Mouse (Mus musculus): ENCODE measurements around the gene Ints13. TPM values are rescaled to one million over a fixed set of nuclear protein-coding genes. Genes with fewer than 3 reads are reported as not detected.
A peak's percentile ranks its signal among the peaks of the same experiment; 100 is the strongest.

Gene Ints13
- polyA plus RNA-seq (2015; fragmentation: Nextera tagmentation; extraction: Ambion mirVana) = 39.4 and 54.8 TPM in 2 replicates

GRCm38 (mm10) chr6:146577310-146578109, at the start of gene Ints13:
Gene Ints13 (minus strand): TSS chr6:146577835.
- Histone ChIP-seq H3K27me3 (no peaks in the 10 kb centered on the region), H3K9ac (peak within 1 kb of the TSS; percentile 99), H3K4me2 (peak within 1 kb of the TSS; percentile 72), H3K4me1 (replicated peaks) (peaks cover 47% of the 10 kb centered on the region), H3K27ac (peak within 1 kb of the TSS; percentile 96), H3K4me3 (replicated peaks) (peak within 1 kb of the TSS; percentile 99), H3K9me3 (replicated peaks) (no peaks in the 10 kb centered on the region), H3K36me3 (peaks cover 4% of the 10 kb centered on the region; the same call in 1 of the 2 replicates)
- ATAC-seq (ENCODE audit: low read depth) = peak; percentile 93
- under 1% methylated on average over 77 of the region's 77 CpGs for WGBS (ENCODE audit: insufficient replicate concordance)
- peak; percentile 96 for DNase-seq

- Histone ChIP-seq H3K4me2 (no peak overlapping the region), H3K27ac (peak overlapping the region; percentile 48; the same call in 1 of the 2 replicates), H3K4me1 (replicated peaks) (peaks cover 39% of the 10 kb centered on the region), H3K27me3 (no peaks in the 10 kb centered on the region), H3K4me3 (replicated peaks) (no peak overlapping the region), H3K36me3 (peaks cover 92% of the 10 kb centered on the region), H3K9ac (no peak overlapping the region), H3K9me3 (replicated peaks) (no peaks in the 10 kb centered on the region)
- ATAC-seq (ENCODE audit: low read depth) (no peak), DNase-seq (no peak)
- 86% methylated on average over 2 of the region's 2 CpGs for WGBS (ENCODE audit: insufficient replicate concordance)
Measured at GRCm38 (mm10) chr6:146616670-146617069, 39.0 kb upstream of the Ints13 start.

GRCm38 (mm10) chr6:146615891-146616290, 38.3 kb upstream of the Ints13 start:
- Histone ChIP-seq H3K4me2 (no peak overlapping the region), H3K27ac (no peak overlapping the region), H3K9ac (no peak overlapping the region), H3K27me3 (no peaks in the 10 kb centered on the region), H3K4me1 (replicated peaks) (peaks cover 44% of the 10 kb centered on the region), H3K36me3 (peaks cover 84% of the 10 kb centered on the region), H3K4me3 (replicated peaks) (no peak overlapping the region), H3K9me3 (replicated peaks) (no peaks in the 10 kb centered on the region)
- ATAC-seq (ENCODE audit: low read depth) (no peak), DNase-seq (no peak)
- WGBS (ENCODE audit: insufficient replicate concordance) = 91% methylated on average over 8 of the region's 8 CpGs

- Histone ChIP-seq H3K27ac (peak overlapping the region; percentile 99), H3K4me2 (peak overlapping the region; percentile 49), H3K4me3 (replicated peaks) (no peak overlapping the region), H3K9me3 (replicated peaks) (no peaks in the 10 kb centered on the region), H3K9ac (peak overlapping the region; percentile 50; the same call in 1 of the 2 replicates), H3K4me1 (replicated peaks) (peaks cover 58% of the 10 kb centered on the region), H3K36me3 (peaks cover 84% of the 10 kb centered on the region), H3K27me3 (no peaks in the 10 kb centered on the region)
- 53% methylated on average over 5 of the region's 5 CpGs for WGBS (ENCODE audit: insufficient replicate concordance)
- peak; percentile 76 for ATAC-seq (ENCODE audit: low read depth)
- DNase-seq = no peak
Measured at GRCm38 (mm10) chr6:146614541-146614940, 36.9 kb upstream of the Ints13 start.

GRCm38 (mm10) chr6:146613907-146614306, 36.3 kb upstream of the Ints13 start:
- Histone ChIP-seq H3K9me3 (replicated peaks) (no peaks in the 10 kb centered on the region), H3K4me1 (replicated peaks) (peaks cover 64% of the 10 kb centered on the region), H3K27me3 (no peaks in the 10 kb centered on the region), H3K9ac (peak overlapping the region; percentile 44; the same call in 1 of the 2 replicates), H3K27ac (peak overlapping the region; percentile 99), H3K4me2 (peak overlapping the region; percentile 49), H3K4me3 (replicated peaks) (no peak overlapping the region), H3K36me3 (peaks cover 86% of the 10 kb centered on the region)
- DNase-seq (no peak), ATAC-seq (ENCODE audit: low read depth) (no peak)
- 88% methylated on average over 5 of the region's 5 CpGs for WGBS (ENCODE audit: insufficient replicate concordance)

GRCm38 (mm10) chr6:146612736-146613135, 35.1 kb upstream of the Ints13 start:
- WGBS (ENCODE audit: insufficient replicate concordance) = 86% methylated on average over 5 of the region's 5 CpGs
- Histone ChIP-seq H3K27me3 (no peaks in the 10 kb centered on the region), H3K4me1 (replicated peaks) (peaks cover 65% of the 10 kb centered on the region), H3K36me3 (peaks cover 86% of the 10 kb centered on the region), H3K9me3 (replicated peaks) (no peaks in the 10 kb centered on the region), H3K4me3 (replicated peaks) (no peak overlapping the region), H3K4me2 (peak overlapping the region; percentile 67; the same call in 1 of the 2 replicates), H3K27ac (peak overlapping the region; percentile 99), H3K9ac (peak overlapping the region; percentile 70; the same call in 1 of the 2 replicates)
- DNase-seq = no peak
- ATAC-seq (ENCODE audit: low read depth) = no peak

GRCm38 (mm10) chr6:146611897-146612296, 34.3 kb upstream of the Ints13 start:
- peak overlapping the region; percentile 99 for H3K27ac ChIP-seq
- ATAC-seq (ENCODE audit: low read depth) = peak; percentile 85

GRCm38 (mm10) chr6:146611385-146611784, 33.8 kb upstream of the Ints13 start:
- peak overlapping the region; percentile 70 for H3K9ac ChIP-seq
- peak overlapping the region; percentile 67 for H3K4me2 ChIP-seq
- H3K27me3 ChIP-seq = no peaks in the 10 kb centered on the region
- peak; percentile 69 for DNase-seq
- peaks cover 86% of the 10 kb centered on the region for H3K36me3 ChIP-seq
- peak overlapping the region; percentile 32 for H3K4me3 ChIP-seq (replicated peaks)
- WGBS (ENCODE audit: insufficient replicate concordance) = 24% methylated on average over 6 of the region's 6 CpGs
- no peaks in the 10 kb centered on the region for H3K9me3 ChIP-seq (replicated peaks)
- H3K27ac ChIP-seq = peak overlapping the region; percentile 99
- ATAC-seq (ENCODE audit: low read depth) = peak; percentile 90
- H3K4me1 ChIP-seq (replicated peaks) = peaks cover 65% of the 10 kb centered on the region

More at GRCm38 (mm10) chr6:146611897-146612296, 34.3 kb upstream of the Ints13 start:
- peak overlapping the region; percentile 32 for H3K4me3 ChIP-seq (replicated peaks)
- no peaks in the 10 kb centered on the region for H3K27me3 ChIP-seq
- peaks cover 65% of the 10 kb centered on the region for H3K4me1 ChIP-seq (replicated peaks)
- DNase-seq = peak; percentile 42
- no peaks in the 10 kb centered on the region for H3K9me3 ChIP-seq (replicated peaks)
- H3K4me2 ChIP-seq = peak overlapping the region; percentile 67
- WGBS (ENCODE audit: insufficient replicate concordance) = 36% methylated on average over 7 of the region's 7 CpGs
- H3K9ac ChIP-seq = peak overlapping the region; percentile 70
- H3K36me3 ChIP-seq = peaks cover 86% of the 10 kb centered on the region

- Histone ChIP-seq H3K9me3 (replicated peaks) (no peaks in the 10 kb centered on the region), H3K27me3 (no peaks in the 10 kb centered on the region), H3K36me3 (peaks cover 94% of the 10 kb centered on the region), H3K4me3 (replicated peaks) (no peak overlapping the region), H3K4me1 (replicated peaks) (no peaks in the 10 kb centered on the region), H3K4me2 (no peak overlapping the region), H3K9ac (no peak overlapping the region), H3K27ac (no peak overlapping the region)
- ATAC-seq (ENCODE audit: low read depth) (no peak), DNase-seq (no peak)
- 87% methylated on average over 10 of the region's 10 CpGs for WGBS (ENCODE audit: insufficient replicate concordance)
Measured at GRCm38 (mm10) chr6:146603651-146604050, 26.0 kb upstream of the Ints13 start.

- Histone ChIP-seq H3K9me3 (replicated peaks) (no peaks in the 10 kb centered on the region), H3K4me2 (no peak overlapping the region), H3K9ac (no peak overlapping the region), H3K36me3 (peaks cover 90% of the 10 kb centered on the region), H3K27ac (no peak overlapping the region; the same call in 1 of the 2 replicates), H3K27me3 (no peaks in the 10 kb centered on the region), H3K4me3 (replicated peaks) (no peak overlapping the region), H3K4me1 (replicated peaks) (no peaks in the 10 kb centered on the region)
- ATAC-seq (ENCODE audit: low read depth) (no peak), DNase-seq (no peak)
- WGBS (ENCODE audit: insufficient replicate concordance) = 85% methylated on average over 4 of the region's 4 CpGs
Measured at GRCm38 (mm10) chr6:146602601-146603000, 25.0 kb upstream of the Ints13 start.

GRCm38 (mm10) chr6:146585134-146585533, 7.5 kb upstream of the Ints13 start:
- H3K9ac ChIP-seq = no peak overlapping the region
- no peak for DNase-seq
- no peaks in the 10 kb centered on the region for H3K9me3 ChIP-seq (replicated peaks)
- H3K4me2 ChIP-seq = no peak overlapping the region
- H3K36me3 ChIP-seq = peaks cover 53% of the 10 kb centered on the region
- no peaks in the 10 kb centered on the region for H3K27me3 ChIP-seq
- H3K27ac ChIP-seq = no peak overlapping the region
- H3K4me3 ChIP-seq (replicated peaks) = no peak overlapping the region
- peaks cover 16% of the 10 kb centered on the region for H3K4me1 ChIP-seq (replicated peaks)
- ATAC-seq (ENCODE audit: low read depth) = no peak
- WGBS (ENCODE audit: insufficient replicate concordance) = 79% methylated on average over 5 of the region's 5 CpGs

All from liver, embryonic 13.5 days (tissue).